Mouse (Mus musculus): ENCODE data around the gene Syndig1.

DNA sequence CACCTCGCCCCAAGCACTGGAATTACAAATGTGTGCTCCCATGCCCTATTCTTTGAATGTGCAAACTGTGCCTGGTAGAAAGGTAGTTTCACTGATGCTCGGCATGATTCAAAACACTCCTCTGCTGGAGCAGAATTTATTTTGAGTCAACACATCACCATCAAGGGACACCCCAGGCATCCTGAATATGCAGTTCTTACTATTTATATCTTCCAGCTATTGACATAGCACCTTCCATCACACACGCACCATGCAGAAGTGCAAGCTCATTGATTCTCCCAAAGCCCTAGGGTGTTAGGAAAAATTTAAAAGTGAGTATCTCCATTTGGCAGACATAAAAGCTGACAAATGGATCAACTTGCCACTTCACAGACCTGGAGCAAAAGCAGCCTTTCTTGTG, 10.6 kb upstream of the Syndig1 start:
- TF ChIP-seq GATA1 (IDR thresholded peaks at IDR 0.05; ENCODE audit: borderline replicate concordance, low read length) (no peak), FLI1 (IDR thresholded peaks at IDR 0.05; ENCODE audit: low read length) (no peak)
